ENCODE assay signal across 30 mouse cellular contexts in the genomic region with DNA sequence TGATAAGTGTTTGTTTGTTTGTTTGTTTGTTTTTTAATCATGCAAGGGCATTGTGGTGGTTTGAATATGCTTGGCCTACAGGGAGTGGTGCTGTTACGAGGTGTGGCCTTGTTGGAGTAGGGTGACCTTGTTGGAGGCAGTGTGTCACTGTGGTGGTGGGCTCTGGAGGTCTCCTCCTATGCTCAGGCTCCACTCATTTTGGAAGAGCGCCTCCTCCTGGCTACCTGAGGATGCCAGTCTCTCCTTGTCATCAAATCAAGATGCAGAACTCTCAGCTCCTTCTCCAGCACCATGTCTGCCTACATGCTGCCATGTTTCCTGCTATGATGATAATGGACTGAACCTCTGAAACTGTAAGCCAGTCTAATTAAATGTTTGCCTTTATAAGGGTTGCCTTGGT. TPM values are rescaled to one million over a fixed set of nuclear protein-coding genes. Genes with fewer than 3 reads are reported as not detected.
"Had no signal": no experiment of that assay in that cellular context is flagged by ENCODE, and none has a peak within 500 bp of the region (broad histone marks: within the 10 kb centered on the region; RNA-seq: fewer than 3 reads in every experiment).

No protein-coding gene starts in this region.

- DNase-seq: kidney, adult 2 months; kidney, postnatal 10 days; kidney, postnatal 36 days; left cerebral cortex, postnatal 4 days; lung, adult 2 months; lung, postnatal 14 days; lung, postnatal 4 days; right cerebral cortex, adult 18-20 months; right cerebral cortex, postnatal 14 days; right cerebral cortex, postnatal 4 days; thymus, postnatal 36 days had no signal

- H3K4me1 ChIP-seq: limb, embryonic 12.5 days; limb, embryonic 15.5 days; neural tube, embryonic 12.5 days had no signal

- H3K27me3 ChIP-seq: neural tube, embryonic 12.5 days had no signal

- H3K4me2 ChIP-seq: limb, embryonic 12.5 days; limb, embryonic 15.5 days; liver, embryonic 12.5 days; midbrain, embryonic 11.5 days; midbrain, embryonic 15.5 days; neural tube, embryonic 12.5 days; neural tube, embryonic 15.5 days had no signal

- H3K9ac ChIP-seq: limb, embryonic 12.5 days; limb, embryonic 15.5 days; liver, embryonic 12.5 days; midbrain, embryonic 15.5 days; neural tube, embryonic 12.5 days; neural tube, embryonic 15.5 days had no signal

- H3K36me3 ChIP-seq: limb, embryonic 12.5 days; limb, embryonic 15.5 days; liver, embryonic 12.5 days; midbrain, embryonic 15.5 days; neural tube, embryonic 12.5 days; neural tube, embryonic 15.5 days had no signal

- H3K9me3 ChIP-seq: limb, embryonic 12.5 days; limb, embryonic 15.5 days; liver, embryonic 12.5 days; midbrain, embryonic 15.5 days; neural tube, embryonic 12.5 days; neural tube, embryonic 15.5 days had no signal

- ATAC-seq: liver, embryonic 12.5 days; midbrain, embryonic 15.5 days had no signal

- H3K27ac ChIP-seq: limb, embryonic 12.5 days; limb, embryonic 15.5 days; liver, embryonic 12.5 days; midbrain, embryonic 15.5 days; neural tube, embryonic 12.5 days; neural tube, embryonic 15.5 days; stomach, postnatal 0 days had no signal

- H3K4me3 ChIP-seq: limb, embryonic 12.5 days; limb, embryonic 15.5 days; liver, embryonic 12.5 days; midbrain, embryonic 15.5 days; neural tube, embryonic 12.5 days; neural tube, embryonic 15.5 days had no signal

RNA-seq across cellular contexts. Expression of gene Gpx5, which starts 26.8 kb away (rescaled TPM):
- total RNA-seq: layer of hippocampus, adult 8-10 months; layer of hippocampus, postnatal 14 days; left cerebral cortex, adult 8-10 months; left cerebral cortex, postnatal 14 days; left cerebral cortex, postnatal 4 days; megakaryocyte progenitor cell, adult 5-6 weeks; megakaryocyte-erythroid progenitor cell, adult 5-6 weeks had no signal
- polyA plus RNA-seq: kidney, adult 2 months; kidney, embryonic 14.5 days; limb, embryonic 12.5 days; limb, embryonic 15.5 days; liver, embryonic 12.5 days; liver, embryonic 16.5 days; lung, adult 2 months; lung, embryonic 16.5 days; midbrain, embryonic 11.5 days; midbrain, embryonic 15.5 days; neural tube, embryonic 12.5 days; neural tube, embryonic 15.5 days; stomach, embryonic 14.5 days; stomach, postnatal 0 days; urinary bladder, adult 2 months had no signal

RNA-seq across cellular contexts. Expression of gene Gpx6, which starts 46.2 kb away (rescaled TPM):
- total RNA-seq: layer of hippocampus, adult 8-10 months; layer of hippocampus, postnatal 14 days; left cerebral cortex, postnatal 4 days; megakaryocyte progenitor cell, adult 5-6 weeks; megakaryocyte-erythroid progenitor cell, adult 5-6 weeks had no signal
- polyA plus RNA-seq: liver, embryonic 12.5 days; liver, embryonic 16.5 days; lung, adult 2 months; lung, embryonic 16.5 days; midbrain, embryonic 11.5 days; midbrain, embryonic 15.5 days; stomach, embryonic 14.5 days; stomach, postnatal 0 days; urinary bladder, adult 2 months had no signal
